Mouse (Mus musculus) heart, postnatal 0 days (tissue): ENCODE data around the gene Sos2. TPM values are rescaled to one million over a fixed set of nuclear protein-coding genes. Genes with fewer than 3 reads are reported as not detected.

ENCODE experiments used
- ATAC-seq: fragments of 200-750 bp; cut with Nextera tagmentation; 2 replicates; pipeline ENCODE4 v1.8.0; 2017; ENCODE audit warnings: low read depth, moderate number of reproducible peaks, moderate library complexity; ENCODE audit not compliant: insufficient read depth
- DNase-seq: peaks from one replicate; pipeline ENCODE4 v3.0.0-alpha.2; 2016; ENCODE audit warnings: low spot score
- H3K27ac ChIP-seq: fragments of 300-500 bp; sonication (generic); 2 replicates; pipeline ENCODE4 v1.5.1; 2014; ENCODE audit warnings: low read depth, mild to moderate bottlenecking
- H3K27me3 ChIP-seq: fragments of 300-500 bp; sonication (generic); 2 replicates; pipeline ENCODE4 v1.6.1; 2014; ENCODE audit warnings: low read length, mixed read lengths; ENCODE audit not compliant: control insufficient read depth, insufficient read depth
- H3K36me3 ChIP-seq: fragments of 300-500 bp; sonication (generic); replicated peaks from 2 replicates; pipeline ENCODE4 v1.6.1; 2014; ENCODE audit warnings: low read length, mixed read lengths; ENCODE audit not compliant: control insufficient read depth, insufficient read depth
- H3K4me1 ChIP-seq: fragments of 300-500 bp; sonication (generic); 2 replicates; pipeline ENCODE4 v1.6.1; 2014; ENCODE audit warnings: antibody characterized with exemption; ENCODE audit not compliant: control insufficient read depth, insufficient read depth
- H3K4me2 ChIP-seq: fragments of 300-500 bp; sonication (generic); 2 replicates; pipeline ENCODE4 v1.6.1; 2014; ENCODE audit warnings: low read depth, mild to moderate bottlenecking, low read length, moderate library complexity
- H3K4me3 ChIP-seq: fragments of 300-500 bp; sonication (generic); 2 replicates; pipeline ENCODE4 v1.5.1; 2014; ENCODE audit warnings: low read depth, low read length
- H3K9ac ChIP-seq: fragments of 300-500 bp; sonication (generic); replicated peaks from 2 replicates; pipeline ENCODE4 v1.6.1; 2014; ENCODE audit warnings: low read depth, low read length, mixed read lengths
- H3K9me3 ChIP-seq: fragments of 300-500 bp; sonication (generic); replicated peaks from 2 replicates; pipeline ENCODE4 v1.6.1; 2016; ENCODE audit warnings: low read length; ENCODE audit not compliant: control insufficient read depth
- CTCF ChIP-seq: IDR thresholded peaks from 2 replicates; pipeline ENCODE4 v1.5.1; 2016; ENCODE audit warnings: antibody characterized with exemption, control low read depth, low read depth
- EP300 ChIP-seq: IDR thresholded peaks from 2 replicates; pipeline ENCODE4 v1.6.1; 2016; ENCODE audit warnings: antibody characterized with exemption, low read depth
- WGBS: fragments of 180-500 bp; shearing (Covaris S2); extraction: QIAGEN DNeasy Blood & Tissue Kit; methylation state at CpG from one replicate; pipeline ENCODE4 v1.1.7; 2014; 5-methylcytosine and 5-hydroxymethylcytosine counted together
- polyA plus RNA-seq: library from polyadenylated mRNA; unstranded; fragments of >200 nt; fragmentation: Nextera tagmentation; extraction: Ambion mirVana; gene quantifications from 2 replicates; pipeline ENCODE4 v1.2.1, GENCODE M21; 2015
- total RNA-seq: library from RNA; depleted of rRNA; stranded (reverse); fragments of >200 nt; gene quantifications from 2 replicates; pipeline ENCODE4 v1.2.3, GENCODE M21; 2014; ENCODE audit warnings: low replicate concordance

Sos2 gene
- total and polyA plus RNA-seq, 2 experiments from 2014 or later: 5.2 to 10.8 TPM

DNA sequence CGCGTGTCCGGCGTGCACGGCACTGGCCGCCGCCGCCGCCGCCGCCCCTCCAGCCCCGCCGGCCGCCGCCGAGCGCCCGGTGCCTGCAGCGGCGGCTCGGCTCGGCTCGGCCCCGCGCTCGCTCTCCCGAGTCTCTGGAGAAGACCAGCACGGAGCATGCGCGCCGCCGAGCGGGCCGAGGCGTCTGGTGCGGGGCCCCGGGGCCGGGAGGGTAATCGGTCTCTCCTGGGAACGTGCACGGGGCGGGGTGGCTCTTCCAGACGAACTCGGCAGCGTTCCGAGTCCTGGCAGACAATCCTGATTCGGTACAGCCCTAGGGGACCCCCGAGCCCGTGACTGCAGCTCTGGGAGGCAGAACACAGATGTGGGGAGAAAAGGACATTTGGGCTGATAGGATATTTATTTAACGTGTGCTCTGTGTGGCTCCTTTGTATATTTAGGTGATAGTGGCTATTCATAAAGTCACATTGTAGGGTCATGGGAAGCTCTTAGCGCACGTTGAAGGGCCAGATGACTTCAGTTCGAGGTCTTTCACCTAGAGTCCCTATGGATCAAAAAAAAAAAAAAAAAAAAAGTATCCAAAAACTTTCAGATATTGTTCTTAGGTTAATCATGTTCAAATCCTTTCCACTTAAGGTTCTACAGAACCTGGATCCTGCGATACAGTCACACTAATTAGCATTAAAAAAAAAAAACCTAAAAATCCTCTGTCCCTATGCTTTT is 574 bp upstream of the Sos2 start:
- Histone ChIP-seq H3K27ac (peak overlapping the region; percentile 98), H3K9me3 (no peaks in the 10 kb centered on the region), H3K36me3 (no peaks in the 10 kb centered on the region), H3K27me3 (no peaks in the 10 kb centered on the region), H3K4me1 (peaks cover 17% of the 10 kb centered on the region), H3K4me3 (peak overlapping the region; percentile 95), H3K4me2 (peak overlapping the region; percentile 90), H3K9ac (peak overlapping the region; percentile 98)
- 1% methylated on average over 43 of the region's 54 CpGs for whole genome bisulfite sequencing
- no peak for TF ChIP-seq EP300
- TF ChIP-seq CTCF: no peak
- ATAC-seq (peak; percentile 88), DNase-seq (peak; percentile 89)

DNA sequence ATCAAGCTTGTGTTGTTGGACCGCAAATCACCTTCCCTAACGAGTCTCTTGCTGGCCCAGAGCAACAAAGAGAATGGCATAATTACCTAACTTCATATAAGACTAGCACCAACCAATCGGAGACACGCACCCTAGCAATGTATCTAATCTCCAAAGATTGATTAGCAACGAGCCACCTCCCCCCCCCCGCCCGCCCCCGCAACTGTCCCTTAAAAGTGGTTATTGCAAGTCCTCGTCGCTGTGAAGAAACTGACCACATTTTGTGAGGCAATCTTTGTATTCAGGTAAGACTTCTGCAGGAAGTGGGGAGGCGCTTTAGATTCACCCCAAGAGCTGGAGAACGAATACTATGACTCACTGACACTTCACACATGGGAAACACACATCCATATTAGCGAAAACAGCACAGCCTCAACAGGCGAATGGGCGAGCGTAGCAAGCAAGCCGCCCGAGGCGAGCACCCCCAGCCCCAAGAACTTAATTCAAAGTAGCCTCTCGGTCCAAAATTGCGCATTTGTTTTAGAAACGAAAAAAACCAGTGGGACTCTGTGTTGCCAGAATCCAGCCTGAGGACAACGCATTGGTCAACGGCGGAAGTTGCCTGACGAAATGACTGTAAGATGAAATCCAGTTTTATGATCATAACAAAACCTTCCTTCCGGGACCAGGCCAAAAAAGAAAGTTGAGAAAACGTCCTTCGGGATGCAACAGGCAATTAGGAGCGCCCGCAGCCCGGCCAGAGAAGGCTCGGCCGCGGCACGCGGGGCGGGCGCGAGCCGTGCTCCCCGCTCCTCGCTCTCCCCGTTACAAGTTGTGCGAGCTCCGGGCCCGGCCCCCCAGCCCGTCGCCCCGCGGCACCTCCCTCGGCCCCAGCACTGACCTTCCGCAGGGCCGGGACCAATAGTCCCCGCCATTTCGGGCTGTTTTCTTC is 752 bp downstream of the Sos2 start:
- H3K4me1 ChIP-seq: peaks cover 20% of the 10 kb centered on the region
- no peaks in the 10 kb centered on the region for H3K9me3 ChIP-seq
- DNase-seq: peak; percentile 43
- no peaks in the 10 kb centered on the region for H3K36me3 ChIP-seq
- WGBS: 1% methylated on average over 52 of the region's 56 CpGs
- H3K27ac ChIP-seq: peak overlapping the region; percentile 98
- peak; percentile 28 for ATAC-seq
- H3K9ac ChIP-seq: peak overlapping the region; percentile 98
- H3K27me3 ChIP-seq: no peaks in the 10 kb centered on the region
- H3K4me3 ChIP-seq: peak overlapping the region; percentile 95
- TF ChIP-seq EP300: no peak
- peak overlapping the region; percentile 90 for H3K4me2 ChIP-seq

DNA sequence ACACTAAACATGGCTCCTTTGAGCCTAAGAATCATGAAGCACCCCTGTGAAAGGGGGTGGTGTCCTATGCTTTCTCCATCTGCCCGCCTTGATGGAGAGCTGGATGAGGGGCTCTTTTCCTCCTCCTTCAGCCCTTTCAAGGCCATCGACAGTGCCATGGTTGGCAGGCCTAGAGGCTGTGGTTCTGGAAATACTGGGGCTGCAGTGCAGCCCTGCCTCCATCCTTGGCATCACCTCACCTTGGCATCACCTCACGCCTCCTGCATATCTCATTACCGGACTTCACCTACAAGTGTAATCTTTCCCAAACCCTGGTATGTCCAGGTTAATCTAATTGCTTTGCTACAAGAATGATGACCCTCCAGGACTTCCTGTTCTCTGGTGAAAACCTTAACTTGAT is 5.5 kb downstream of the Sos2 start:
- Histone ChIP-seq H3K4me1 (peaks cover 22% of the 10 kb centered on the region), H3K9ac (no peak overlapping the region), H3K27me3 (no peaks in the 10 kb centered on the region), H3K36me3 (no peaks in the 10 kb centered on the region), H3K4me3 (no peak overlapping the region), H3K27ac (no peak overlapping the region), H3K4me2 (no peak overlapping the region), H3K9me3 (no peaks in the 10 kb centered on the region)
- ATAC-seq (no peak), DNase-seq (no peak)
- TF ChIP-seq CTCF (no peak), EP300 (no peak)
- 77% methylated on average over 4 of the region's 4 CpGs for WGBS

DNA sequence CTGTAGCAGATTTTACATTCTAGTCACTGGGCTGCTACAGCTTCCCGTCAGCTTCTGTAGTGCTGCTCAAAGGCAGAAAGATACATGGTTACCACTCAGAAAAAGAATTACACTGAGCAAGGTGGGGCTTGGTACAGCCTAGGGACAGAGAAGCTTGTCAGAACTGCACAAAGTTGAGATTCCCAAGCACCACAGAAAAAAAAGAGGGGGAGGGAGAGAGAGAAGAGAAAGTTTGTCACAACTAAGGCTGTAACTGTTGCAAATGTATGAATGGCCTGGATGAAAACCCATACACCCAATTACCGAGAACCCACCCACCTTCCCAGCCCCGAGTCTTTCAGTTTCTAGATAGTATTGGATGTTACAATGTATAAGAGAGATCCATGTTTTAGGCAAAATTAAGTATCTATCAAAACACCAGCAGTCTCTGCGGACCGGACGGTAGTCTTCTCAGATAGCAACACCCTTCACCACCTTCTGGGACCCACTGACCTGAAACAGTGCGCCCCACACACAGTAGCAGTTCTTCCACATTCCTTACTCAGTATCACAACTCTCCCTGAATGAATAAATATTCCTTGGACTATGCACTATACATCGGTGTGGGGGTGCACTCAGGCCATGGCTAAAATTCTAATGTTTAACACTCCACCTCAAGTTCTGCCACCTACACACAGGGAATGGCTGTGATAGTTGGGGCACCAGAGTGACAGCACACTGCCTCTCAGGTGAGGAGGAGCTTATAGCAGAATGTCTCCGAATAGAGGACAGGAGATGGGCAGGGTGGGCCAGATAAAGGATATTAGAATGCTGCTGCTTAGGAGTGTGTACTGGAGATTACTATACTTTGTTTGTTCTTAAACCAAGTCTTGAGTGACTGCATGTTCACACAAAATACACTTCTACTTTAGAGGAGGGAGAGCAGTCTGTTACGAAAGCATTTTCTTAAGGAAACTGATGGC is 6.8 kb downstream of the Sos2 start:
- 72% methylated on average over 10 of the region's 10 CpGs for WGBS
- Histone ChIP-seq H3K27me3 (no peaks in the 10 kb centered on the region), H3K27ac (peak overlapping the region; percentile 57; the same call in 1 of the 2 replicates), H3K36me3 (no peaks in the 10 kb centered on the region; the same call in 1 of the 2 replicates), H3K4me1 (peaks cover 14% of the 10 kb centered on the region), H3K9ac (no peak overlapping the region), H3K4me3 (no peak overlapping the region), H3K9me3 (no peaks in the 10 kb centered on the region), H3K4me2 (no peak overlapping the region)
- no peak for DNase-seq
- ATAC-seq: no peak
- TF ChIP-seq EP300: no peak

DNA sequence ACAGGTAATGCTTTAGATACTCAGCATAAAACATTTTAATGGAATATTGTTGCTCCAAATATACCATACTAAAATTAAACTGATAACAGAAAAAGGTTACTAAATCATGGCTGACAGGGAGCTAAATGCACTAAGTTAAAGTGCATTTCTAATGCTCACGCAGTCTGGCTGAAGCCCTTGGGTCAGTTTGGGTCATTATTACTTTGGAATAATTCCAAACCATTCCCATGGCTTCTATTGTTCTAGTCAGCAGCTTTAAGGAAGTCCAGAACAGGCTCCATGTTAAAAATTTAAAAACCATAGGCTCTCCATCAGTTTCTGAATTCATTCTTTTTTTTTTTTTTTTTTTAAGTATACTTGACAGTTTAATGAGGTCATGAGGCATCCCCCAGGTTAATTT is 7.5 kb downstream of the Sos2 start:
- H3K27me3 ChIP-seq: no peaks in the 10 kb centered on the region
- H3K27ac ChIP-seq: 0 out of 2 replicates have a peak overlapping the region, but pooled peaks have one; percentile 57
- TF ChIP-seq CTCF: no peak
- no peak for TF ChIP-seq EP300

More for the DNA sequence above, 7.5 kb downstream of the Sos2 start:
- 32% methylated on average over 1 of the region's 1 CpGs for WGBS
- H3K4me3 ChIP-seq: no peak overlapping the region
- ATAC-seq (no peak), DNase-seq (no peak)
- H3K9me3 ChIP-seq: no peaks in the 10 kb centered on the region
- no peak overlapping the region for H3K9ac ChIP-seq
- no peak overlapping the region for H3K4me2 ChIP-seq
- peaks cover 11% of the 10 kb centered on the region for H3K4me1 ChIP-seq
- no peaks in the 10 kb centered on the region; the same call in 1 of the 2 replicates for H3K36me3 ChIP-seq
